Mouse (Mus musculus): ENCODE data around the gene Vps41.

- TF ChIP-seq CTCF (conservative IDR thresholded peaks at IDR 0.05; ENCODE audit: low read length) (no peak), NANOG (IDR thresholded peaks at IDR 0.05; ENCODE audit: borderline replicate concordance, low read length) (no peak)
These were observed 135.6 kb downstream of the Vps41 start for GRCm38 (mm10) chr13:18852718-18853117.

Data from E14TG2a.4 (cell line).